Mouse (Mus musculus) adrenal gland, postnatal 14 days (tissue): ENCODE measurements around the gene Btn2a2. TPM values are rescaled to one million over a fixed set of nuclear protein-coding genes. Genes with fewer than 3 reads are reported as not detected.

Experiments
- DNase-seq: peaks from one replicate; pipeline ENCODE4 v3.0.0; 2021; ENCODE audit warnings: mixed read lengths
- long read RNA-seq, 2 experiments: library from polyadenylated mRNA; stranded (forward); transcript quantifications; one replicate each; pipeline ENCODE4 v2.0.0; 2021
- total RNA-seq: library from RNA; stranded (reverse); gene quantifications from 2 replicates; pipeline ENCODE4 v1.2.3, GENCODE M21; 2021

Gene Btn2a2
- total RNA-seq: not detected in 2 replicates
- long read RNA-seq, experiment 1: 0 reads
- long read RNA-seq, experiment 2: 0 reads

DNA sequence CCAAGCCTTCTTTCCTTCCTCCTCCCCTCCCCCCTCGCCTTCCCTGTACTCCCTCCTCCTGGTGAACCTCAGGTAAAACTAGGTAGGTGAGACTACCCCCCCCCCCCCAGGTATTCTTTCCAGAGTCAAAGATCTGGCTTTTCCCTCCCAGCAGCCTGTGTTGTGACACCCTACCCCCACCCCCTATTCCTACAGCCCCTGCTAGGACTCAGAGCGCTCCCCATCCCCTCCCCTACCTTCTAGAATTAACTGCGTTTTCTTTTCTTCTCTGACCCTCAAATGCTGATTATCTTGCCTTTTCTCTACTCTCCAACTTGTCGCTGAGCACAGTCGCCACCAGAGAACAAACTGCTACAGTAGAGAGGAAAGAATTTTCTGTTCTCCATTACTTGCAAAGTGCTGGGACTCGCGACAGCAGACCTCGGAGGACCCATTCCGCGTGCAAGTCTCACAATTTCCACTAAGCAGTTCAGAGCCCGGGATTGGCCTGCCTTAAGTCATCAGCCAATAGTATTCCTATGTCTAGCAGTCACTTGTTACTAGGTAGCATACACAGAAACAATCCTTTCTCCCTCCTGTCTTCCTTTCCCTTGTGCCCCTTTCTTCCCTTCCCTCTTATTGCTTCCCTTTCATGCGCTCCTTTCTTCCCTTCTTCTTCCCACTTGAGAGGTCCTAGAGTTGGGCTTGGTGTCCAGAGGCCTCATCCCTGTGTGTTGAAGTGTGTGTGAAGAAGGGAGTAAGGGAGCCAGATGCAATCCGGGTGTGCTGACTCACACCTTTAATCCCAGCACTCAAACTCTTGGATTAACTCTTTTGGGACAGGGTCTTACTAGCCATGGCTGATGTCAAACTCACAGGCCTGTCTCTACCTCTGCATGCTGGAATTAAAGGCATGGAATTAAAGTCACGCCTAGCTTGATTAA lies at the start of gene Btn2a2:
Gene Btn2a2, minus strand, starts transcription at position 458 of the 923 bp plus-strand sequence.
- DNase-seq: peak; percentile 79

- no peak for DNase-seq
Measured at GRCm38 (mm10) chr13:23538249-23538648, 49.6 kb upstream of the Btn2a2 start.

- DNase-seq: no peak
Measured at GRCm38 (mm10) chr13:23537006-23537710, 48.5 kb upstream of the Btn2a2 start.

GRCm38 (mm10) chr13:23536076-23536822 lies 47.6 kb upstream of the Btn2a2 start:
- DNase-seq: no peak

- peak; percentile 92 for DNase-seq
Measured at GRCm38 (mm10) chr13:23535137-23536075, 46.7 kb upstream of the Btn2a2 start, which contains the start of gene Hist1h3g. Gene Hist1h3g, plus strand, starts transcription at chr13:23535422.

GRCm38 (mm10) chr13:23534368-23535131 lies 45.9 kb upstream of the Btn2a2 start:
- peak; percentile 59 for DNase-seq

DNA sequence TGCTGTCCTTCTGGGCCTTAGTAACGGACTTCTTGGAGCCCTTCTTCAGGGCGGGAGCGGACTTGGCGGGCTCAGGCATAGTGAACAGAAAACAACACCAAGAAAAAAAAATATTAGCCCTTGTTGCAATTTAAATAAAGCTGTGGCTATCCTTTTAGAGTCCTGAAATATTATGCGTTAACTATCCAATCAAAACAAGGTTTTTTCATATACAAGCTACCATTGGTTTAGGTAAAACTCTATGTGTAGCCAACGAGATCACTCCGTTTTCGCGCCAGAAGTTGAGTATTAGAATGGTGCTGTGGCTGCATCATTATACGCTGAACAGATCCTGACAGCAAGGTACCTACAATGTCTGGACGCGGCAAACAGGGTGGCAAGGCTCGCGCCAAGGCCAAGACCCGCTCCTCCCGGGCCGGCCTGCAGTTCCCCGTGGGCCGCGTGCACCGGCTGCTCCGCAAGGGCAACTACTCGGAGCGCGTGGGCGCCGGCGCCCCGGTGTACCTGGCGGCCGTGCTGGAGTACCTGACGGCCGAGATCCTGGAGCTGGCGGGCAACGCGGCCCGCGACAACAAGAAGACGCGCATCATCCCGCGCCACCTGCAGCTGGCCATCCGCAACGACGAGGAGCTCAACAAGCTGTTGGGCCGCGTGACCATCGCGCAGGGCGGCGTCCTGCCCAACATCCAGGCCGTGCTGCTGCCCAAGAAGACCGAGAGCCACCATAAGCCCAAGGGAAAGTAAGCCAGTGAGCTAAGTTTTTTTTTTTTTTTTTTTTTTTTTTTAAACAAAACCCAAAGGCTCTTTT lies 45.1 kb upstream of the Btn2a2 start, which contains the start of gene Hist1h2af:
Gene Hist1h2af, plus strand, starts transcription at position 347 of the 808 bp plus-strand sequence.
- peak; percentile 76 for DNase-seq

GRCm38 (mm10) chr13:23532262-23533075 lies 43.8 kb upstream of the Btn2a2 start:
- no peak for DNase-seq

DNA sequence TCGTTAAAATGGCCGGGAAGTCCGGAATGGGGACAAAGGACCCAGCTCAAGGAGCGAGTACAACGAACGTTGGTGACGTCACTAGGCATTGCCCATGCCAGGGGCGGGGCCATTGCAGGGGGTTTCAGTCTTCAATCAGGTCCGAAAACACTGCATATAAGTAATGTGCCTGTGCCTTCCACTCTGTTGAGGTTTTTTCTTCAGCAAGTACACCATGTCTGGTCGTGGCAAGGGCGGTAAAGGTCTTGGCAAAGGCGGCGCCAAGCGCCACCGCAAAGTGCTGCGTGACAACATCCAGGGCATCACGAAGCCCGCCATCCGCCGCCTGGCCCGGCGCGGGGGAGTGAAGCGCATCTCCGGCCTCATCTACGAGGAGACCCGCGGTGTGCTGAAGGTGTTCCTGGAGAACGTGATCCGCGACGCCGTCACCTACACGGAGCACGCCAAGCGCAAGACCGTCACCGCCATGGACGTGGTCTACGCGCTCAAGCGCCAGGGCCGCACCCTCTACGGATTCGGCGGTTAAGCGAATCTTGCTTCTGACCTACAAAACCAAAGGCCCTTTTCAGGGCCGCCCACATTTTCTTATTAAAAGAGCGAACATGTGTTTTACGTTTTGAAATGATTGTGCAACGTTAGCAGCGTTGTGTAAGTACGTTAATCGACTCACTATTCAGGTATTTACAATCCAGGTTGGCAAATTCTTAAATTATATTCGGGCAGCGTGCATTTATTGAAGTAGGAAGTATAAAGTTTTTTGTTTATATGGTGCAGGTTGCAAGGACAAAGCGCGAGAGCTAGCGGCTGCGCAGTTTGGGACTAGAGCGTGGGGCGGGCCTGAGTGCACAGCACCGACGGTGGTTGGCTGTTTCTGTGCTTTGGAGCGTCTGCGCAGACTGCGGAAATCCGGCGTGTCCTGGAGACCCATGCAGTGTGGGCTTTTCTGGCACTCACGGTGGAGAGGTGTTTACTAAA lies 42.5 kb upstream of the Btn2a2 start, which contains the start of gene Hist1h4h:
Gene Hist1h4h, plus strand, starts transcription at position 150 of the 975 bp plus-strand sequence.
- peak; percentile 98 for DNase-seq

DNA sequence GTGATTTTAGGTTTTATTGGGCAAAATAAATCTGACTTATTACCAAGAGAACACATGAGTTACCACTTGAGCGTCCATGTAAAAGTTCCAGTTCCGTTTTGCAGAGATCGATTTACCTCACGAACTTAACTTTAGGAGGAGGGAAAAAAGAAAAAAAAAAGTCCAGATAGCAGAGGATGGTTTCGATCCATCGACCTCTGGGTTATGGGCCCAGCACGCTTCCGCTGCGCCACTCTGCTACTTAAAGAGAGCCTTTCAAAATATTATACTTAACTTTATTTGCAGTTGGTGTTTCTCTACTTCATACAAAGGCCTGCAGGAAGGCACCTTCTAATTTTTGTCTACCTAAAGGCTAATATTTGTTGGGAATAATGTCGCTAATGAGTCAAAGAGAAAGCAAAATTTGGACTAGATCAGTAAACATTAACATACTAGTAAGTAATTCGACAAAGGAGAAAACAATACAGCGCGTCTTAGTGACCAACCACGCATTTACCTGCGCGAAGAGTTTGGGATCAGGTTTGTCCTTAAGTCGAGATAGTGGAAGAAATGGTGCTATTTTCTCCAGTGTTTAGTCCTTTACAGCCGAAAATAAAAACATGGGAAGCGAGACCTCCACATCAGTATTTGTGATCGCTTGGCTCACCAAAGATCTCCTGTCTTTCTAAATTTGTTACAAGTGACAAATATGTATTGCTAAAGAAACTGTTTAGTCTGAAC lies 41.7 kb upstream of the Btn2a2 start:
- peak; percentile 68 for DNase-seq

DNA sequence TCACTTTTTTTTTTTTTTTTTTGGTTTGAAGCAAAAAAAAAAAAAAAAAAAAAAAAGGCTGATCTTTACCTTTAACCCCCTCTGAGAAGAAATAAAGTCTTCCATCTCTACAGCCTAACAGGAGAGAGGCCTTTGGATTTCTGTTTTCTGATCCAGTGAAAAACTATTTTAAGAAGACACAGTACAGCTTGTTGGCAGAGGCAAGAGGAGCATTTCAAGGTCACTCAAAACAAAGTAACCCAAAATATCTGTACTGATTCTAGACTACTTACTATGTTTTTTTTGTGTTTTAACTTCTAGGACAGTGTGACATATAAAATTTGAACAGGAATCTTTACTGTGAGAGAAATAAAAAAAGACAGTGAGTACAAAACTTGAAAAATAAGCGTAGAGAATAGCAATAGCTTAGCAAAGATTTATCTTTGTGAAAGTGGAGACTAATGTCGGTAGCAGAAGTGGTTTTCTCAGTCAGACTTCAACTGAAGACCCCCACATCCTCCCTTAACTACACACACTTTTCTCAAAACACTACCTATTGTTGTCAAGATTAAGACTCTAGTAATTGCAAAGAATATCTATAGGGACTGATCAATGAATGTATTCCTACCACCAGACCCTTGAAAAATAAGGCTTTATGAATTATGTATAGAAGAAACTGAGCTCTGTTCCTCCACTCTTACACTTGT lies 41.0 kb upstream of the Btn2a2 start:
- no peak for DNase-seq

- DNase-seq: no peak
Measured at GRCm38 (mm10) chr13:23529005-23529404, 40.3 kb upstream of the Btn2a2 start.

DNA sequence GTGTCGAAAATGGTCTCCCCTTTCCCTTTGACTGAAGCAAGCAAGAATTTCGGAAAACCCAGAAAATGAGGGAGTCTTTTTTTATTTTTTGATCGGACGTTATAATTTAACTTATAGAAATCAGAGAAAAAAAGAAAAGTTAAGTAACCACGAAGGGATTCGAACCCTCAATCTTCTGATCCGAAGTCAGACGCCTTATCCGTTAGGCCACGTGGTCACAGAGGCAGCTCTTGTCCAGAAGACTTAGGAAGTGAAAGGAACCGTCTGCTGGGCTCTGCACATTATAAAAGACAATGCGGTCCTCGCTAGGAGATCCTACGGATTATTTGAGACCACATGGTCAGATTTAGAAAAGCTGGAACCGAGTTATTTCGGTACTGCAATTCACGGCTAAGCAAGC lies 37.7 kb upstream of the Btn2a2 start:
- DNase-seq: peak; percentile 93

- no peak for DNase-seq
Measured at GRCm38 (mm10) chr13:23525901-23526300, 37.2 kb upstream of the Btn2a2 start.

GRCm38 (mm10) chr13:23524654-23525053 lies 36.0 kb upstream of the Btn2a2 start:
- peak; percentile 87 for DNase-seq

- DNase-seq: no peak
Measured at GRCm38 (mm10) chr13:23523976-23524375, 35.3 kb upstream of the Btn2a2 start.
